Mouse (Mus musculus) liver, embryonic 15.5 days (tissue): Measurements from ENCODE around the gene Camk2g. TPM values are rescaled to one million over a fixed set of nuclear protein-coding genes. Genes with fewer than 3 reads are reported as not detected.

Experiments used
- ATAC-seq: fragments of 200-750 bp; cut with Nextera tagmentation; 2 replicates; pipeline ENCODE4 v1.8.0; 2017; ENCODE audit warnings: moderate number of reproducible peaks, mild to moderate bottlenecking, moderate library complexity; ENCODE audit not compliant: insufficient read depth
- H3K27ac ChIP-seq: fragments of 300-500 bp; sonication (generic); replicated peaks from 2 replicates; pipeline ENCODE4 v1.5.1; 2015; ENCODE audit warnings: mild to moderate bottlenecking, inconsistent platforms
- H3K27me3 ChIP-seq: fragments of 300-500 bp; sonication (generic); 2 replicates; pipeline ENCODE4 v1.6.1; 2015; ENCODE audit warnings: mild to moderate bottlenecking, inconsistent platforms
- H3K36me3 ChIP-seq: fragments of 300-500 bp; sonication (generic); replicated peaks from 2 replicates; pipeline ENCODE4 v1.6.1; 2015; ENCODE audit warnings: moderate library complexity, mild to moderate bottlenecking, inconsistent platforms
- H3K4me1 ChIP-seq: fragments of 300-500 bp; sonication (generic); replicated peaks from 2 replicates; pipeline ENCODE4 v1.6.1; 2015; ENCODE audit warnings: inconsistent platforms
- H3K4me2 ChIP-seq: fragments of 300-500 bp; sonication (generic); 2 replicates; pipeline ENCODE4 v1.6.1; 2015; ENCODE audit warnings: moderate library complexity, mild to moderate bottlenecking, inconsistent platforms
- H3K4me3 ChIP-seq: fragments of 300-500 bp; sonication (generic); replicated peaks from 2 replicates; pipeline ENCODE4 v1.5.1; 2015; ENCODE audit warnings: mild to moderate bottlenecking, inconsistent platforms
- H3K9ac ChIP-seq: fragments of 300-500 bp; sonication (generic); 2 replicates; pipeline ENCODE4 v1.6.1; 2015; ENCODE audit warnings: moderate library complexity, mild to moderate bottlenecking, inconsistent platforms
- H3K9me3 ChIP-seq: fragments of 300-500 bp; sonication (generic); replicated peaks from 2 replicates; pipeline ENCODE4 v1.6.1; 2016; ENCODE audit warnings: inconsistent platforms
- WGBS: fragments of 180-500 bp; shearing (Covaris S2); methylation state at CpG from one replicate; pipeline ENCODE4 v1.1.7; 2015; ENCODE audit warnings: mixed read lengths; ENCODE audit not compliant: insufficient replicate concordance; 5-methylcytosine and 5-hydroxymethylcytosine counted together
- polyA plus RNA-seq: library from polyadenylated mRNA; unstranded; fragments of >200 nt; fragmentation: Nextera tagmentation; extraction: Ambion mirVana; gene quantifications from 2 replicates; pipeline ENCODE4 v1.2.1, GENCODE M21; 2015

Camk2g gene
- polyA plus RNA-seq, 1 experiment from 2014 or later, result 5.7 TPM

- H3K27ac ChIP-seq, result peak overlapping the region; percentile 57
- H3K9ac ChIP-seq, result no peak overlapping the region
- no peaks in the 10 kb centered on the region for H3K27me3 ChIP-seq
- WGBS, result 49% methylated on average over 7 of the region's 7 CpGs
- ATAC-seq, result no peak
- peaks cover 10% of the 10 kb centered on the region; the same call in 1 of the 2 replicates for H3K36me3 ChIP-seq
- H3K4me2 ChIP-seq, result no peak overlapping the region
- H3K4me1 ChIP-seq, result peaks cover 28% of the 10 kb centered on the region
- no peak overlapping the region for H3K4me3 ChIP-seq
- no peaks in the 10 kb centered on the region for H3K9me3 ChIP-seq
These were observed 9.2 kb downstream of the Camk2g start for GRCm38 (mm10) chr14:20784708-20785107.

DNA sequence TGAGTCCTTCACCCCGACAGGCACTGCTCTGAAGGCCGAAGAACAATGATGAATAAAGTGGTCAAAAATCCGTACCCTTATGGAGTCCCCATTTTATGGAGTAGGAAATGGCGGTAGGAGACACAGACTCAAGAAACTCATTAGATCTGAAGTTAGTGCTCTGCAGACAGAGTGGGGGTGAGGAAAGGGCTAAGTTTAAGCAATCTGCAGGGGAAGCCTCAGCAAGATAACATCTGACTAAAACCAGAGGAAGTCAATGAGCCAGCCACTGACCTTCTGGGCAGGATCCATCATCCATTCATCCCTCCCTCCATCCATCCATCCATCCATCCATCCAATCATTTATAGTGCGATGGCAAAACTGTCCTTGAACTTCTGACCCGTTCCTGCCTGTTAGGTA is 10.4 kb downstream of the Camk2g start:
- Histone ChIP-seq H3K9me3 (no peaks in the 10 kb centered on the region), H3K4me3 (no peak overlapping the region), H3K9ac (no peak overlapping the region), H3K27me3 (no peaks in the 10 kb centered on the region), H3K4me2 (no peak overlapping the region), H3K4me1 (peaks cover 28% of the 10 kb centered on the region), H3K27ac (no peak overlapping the region), H3K36me3 (peaks cover 14% of the 10 kb centered on the region)
- no peak for ATAC-seq
- 65% methylated on average over 6 of the region's 6 CpGs for WGBS

GRCm38 (mm10) chr14:20782860-20783259 is 11.0 kb downstream of the Camk2g start:
- H3K36me3 ChIP-seq, result peaks cover 20% of the 10 kb centered on the region
- no peak overlapping the region for H3K4me2 ChIP-seq
- peaks cover 28% of the 10 kb centered on the region for H3K4me1 ChIP-seq
- ATAC-seq, result no peak
- no peak overlapping the region for H3K4me3 ChIP-seq
- no peaks in the 10 kb centered on the region for H3K27me3 ChIP-seq
- no peak overlapping the region for H3K9ac ChIP-seq
- H3K27ac ChIP-seq, result no peak overlapping the region
- WGBS, result 62% methylated on average over 7 of the region's 7 CpGs
- no peaks in the 10 kb centered on the region for H3K9me3 ChIP-seq

- H3K9me3 ChIP-seq, result no peaks in the 10 kb centered on the region
- no peak overlapping the region for H3K27ac ChIP-seq
- H3K4me1 ChIP-seq, result peaks cover 17% of the 10 kb centered on the region
- peaks cover 23% of the 10 kb centered on the region for H3K36me3 ChIP-seq
- 72% methylated on average over 8 of the region's 8 CpGs for WGBS
- H3K4me3 ChIP-seq, result no peak overlapping the region
- ATAC-seq, result no peak
- H3K4me2 ChIP-seq, result no peak overlapping the region
- H3K9ac ChIP-seq, result no peak overlapping the region
- H3K27me3 ChIP-seq, result no peaks in the 10 kb centered on the region
These were observed 13.7 kb downstream of the Camk2g start for GRCm38 (mm10) chr14:20780217-20780616.

- Histone ChIP-seq H3K9ac (no peak overlapping the region), H3K4me2 (no peak overlapping the region), H3K9me3 (no peaks in the 10 kb centered on the region), H3K27me3 (no peaks in the 10 kb centered on the region), H3K36me3 (peaks cover 21% of the 10 kb centered on the region), H3K27ac (no peak overlapping the region), H3K4me3 (no peak overlapping the region), H3K4me1 (peaks cover 13% of the 10 kb centered on the region; the same call in 1 of the 2 replicates)
- ATAC-seq, result no peak
- WGBS, result 78% methylated on average over 8 of the region's 8 CpGs
These were observed 15.4 kb downstream of the Camk2g start for GRCm38 (mm10) chr14:20778496-20778895.

DNA sequence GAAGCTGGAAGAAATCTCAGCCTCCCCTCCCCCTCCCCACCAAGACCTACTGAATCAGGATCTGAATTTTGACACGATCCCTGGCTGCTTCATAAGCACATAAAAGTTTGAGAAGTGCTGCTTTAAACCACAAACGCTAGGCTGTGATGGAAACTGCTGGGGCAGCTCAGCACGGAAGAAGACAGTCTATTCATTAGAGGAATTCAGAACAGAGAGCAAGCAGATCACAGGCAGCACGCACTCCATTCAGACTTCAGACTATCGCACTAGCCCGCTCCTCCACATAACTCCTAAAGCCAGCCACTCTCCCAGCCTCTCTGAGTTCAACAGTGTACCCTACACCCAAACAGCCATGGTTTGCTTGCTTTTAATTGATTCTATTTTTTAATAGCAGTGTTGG is 18.2 kb downstream of the Camk2g start:
- H3K4me2 ChIP-seq, result no peak overlapping the region
- WGBS, result 48% methylated on average over 6 of the region's 6 CpGs
- no peak overlapping the region for H3K9ac ChIP-seq
- no peaks in the 10 kb centered on the region for H3K27me3 ChIP-seq
- peaks cover 19% of the 10 kb centered on the region for H3K4me1 ChIP-seq
- no peak overlapping the region for H3K27ac ChIP-seq
- H3K9me3 ChIP-seq, result no peaks in the 10 kb centered on the region
- ATAC-seq, result no peak
- H3K4me3 ChIP-seq, result no peak overlapping the region
- H3K36me3 ChIP-seq, result peaks cover 19% of the 10 kb centered on the region

DNA sequence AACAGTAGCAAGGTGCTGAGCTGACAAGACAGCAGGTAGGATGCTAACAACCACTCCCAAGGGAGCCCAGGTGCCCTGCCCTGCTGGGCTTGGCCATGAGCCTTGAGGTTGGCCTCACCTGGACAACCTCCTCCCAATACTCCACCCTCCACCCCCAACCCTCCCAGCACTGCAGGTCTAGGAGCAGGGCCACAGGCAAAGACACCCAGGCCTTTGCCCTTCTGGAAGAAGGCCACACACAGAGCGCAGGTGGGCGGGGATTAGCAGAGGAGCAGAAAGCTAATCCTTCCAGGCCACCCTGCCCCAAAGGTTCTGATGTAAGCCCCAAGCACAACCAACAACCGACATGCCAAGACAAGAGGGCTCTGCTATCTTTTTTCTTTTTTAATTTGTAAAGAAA is 20.5 kb downstream of the Camk2g start:
- 56% methylated on average over 3 of the region's 3 CpGs for WGBS
- Histone ChIP-seq H3K27ac (no peak overlapping the region), H3K27me3 (no peaks in the 10 kb centered on the region), H3K9ac (no peak overlapping the region), H3K4me1 (peaks cover 19% of the 10 kb centered on the region), H3K4me2 (no peak overlapping the region), H3K4me3 (no peak overlapping the region), H3K36me3 (peaks cover 22% of the 10 kb centered on the region), H3K9me3 (no peaks in the 10 kb centered on the region)
- no peak for ATAC-seq

DNA sequence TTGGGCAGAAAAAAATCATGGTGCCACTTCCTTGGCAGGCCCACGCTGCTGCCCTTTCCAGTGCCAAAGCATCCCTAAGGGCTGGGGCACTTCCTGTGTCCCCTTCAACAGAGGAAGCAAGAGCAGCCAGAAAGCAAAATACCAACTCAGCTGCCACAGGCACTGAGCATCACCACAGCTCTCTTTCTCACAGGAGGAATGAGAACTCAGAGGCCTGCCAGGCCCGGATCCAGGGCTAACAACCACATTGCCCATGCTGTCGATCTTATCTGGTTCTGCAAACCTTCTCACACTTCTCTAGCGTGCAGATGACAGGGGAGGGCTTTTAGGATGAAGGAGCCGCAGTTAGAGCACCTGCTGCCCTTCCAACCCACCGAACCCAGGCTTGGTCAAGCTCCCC is 21.1 kb downstream of the Camk2g start:
- Histone ChIP-seq H3K36me3 (peaks cover 16% of the 10 kb centered on the region), H3K4me1 (peaks cover 19% of the 10 kb centered on the region), H3K9ac (no peak overlapping the region), H3K9me3 (no peaks in the 10 kb centered on the region), H3K27ac (no peak overlapping the region), H3K4me3 (no peak overlapping the region), H3K27me3 (no peaks in the 10 kb centered on the region), H3K4me2 (no peak overlapping the region)
- no peak for ATAC-seq
- 35% methylated on average over 6 of the region's 6 CpGs for WGBS

DNA sequence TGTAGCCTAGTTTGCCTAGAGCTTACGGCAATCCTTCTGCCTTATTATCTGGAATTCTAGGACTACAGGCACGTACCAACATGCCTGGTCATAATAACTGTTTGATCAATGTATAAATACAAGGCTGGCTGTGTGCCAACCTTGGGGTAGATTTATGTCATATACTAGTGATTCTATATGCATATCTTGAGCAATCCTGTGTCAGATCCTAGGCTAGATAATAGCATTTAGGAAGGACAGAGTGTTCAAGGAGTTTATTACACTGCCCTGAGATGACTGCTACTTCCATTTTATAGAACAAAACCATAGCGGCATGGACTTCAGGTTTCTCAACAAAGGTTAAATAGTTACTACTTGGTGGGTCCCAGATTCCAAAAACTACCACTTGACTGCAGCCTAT is 21.9 kb downstream of the Camk2g start:
- H3K9ac ChIP-seq, result no peak overlapping the region
- WGBS, result 78% methylated on average over 3 of the region's 3 CpGs
- no peak for ATAC-seq

GRCm38 (mm10) chr14:20768581-20768980 is 25.3 kb downstream of the Camk2g start:
- no peaks in the 10 kb centered on the region for H3K27me3 ChIP-seq
- no peak overlapping the region for H3K4me3 ChIP-seq
- WGBS, result 71% methylated on average over 5 of the region's 5 CpGs
- peaks cover 9% of the 10 kb centered on the region for H3K4me1 ChIP-seq
- peaks cover 29% of the 10 kb centered on the region for H3K36me3 ChIP-seq
- H3K27ac ChIP-seq, result no peak overlapping the region
- H3K9ac ChIP-seq, result no peak overlapping the region
- no peaks in the 10 kb centered on the region for H3K9me3 ChIP-seq
- ATAC-seq, result no peak
- no peak overlapping the region for H3K4me2 ChIP-seq

More for the DNA sequence above, 21.9 kb downstream of the Camk2g start:
- peaks cover 10% of the 10 kb centered on the region for H3K36me3 ChIP-seq
- H3K4me2 ChIP-seq, result no peak overlapping the region
- no peak overlapping the region for H3K4me3 ChIP-seq
- no peaks in the 10 kb centered on the region for H3K27me3 ChIP-seq
- no peaks in the 10 kb centered on the region for H3K9me3 ChIP-seq
- H3K27ac ChIP-seq, result no peak overlapping the region
- H3K4me1 ChIP-seq, result peaks cover 19% of the 10 kb centered on the region

DNA sequence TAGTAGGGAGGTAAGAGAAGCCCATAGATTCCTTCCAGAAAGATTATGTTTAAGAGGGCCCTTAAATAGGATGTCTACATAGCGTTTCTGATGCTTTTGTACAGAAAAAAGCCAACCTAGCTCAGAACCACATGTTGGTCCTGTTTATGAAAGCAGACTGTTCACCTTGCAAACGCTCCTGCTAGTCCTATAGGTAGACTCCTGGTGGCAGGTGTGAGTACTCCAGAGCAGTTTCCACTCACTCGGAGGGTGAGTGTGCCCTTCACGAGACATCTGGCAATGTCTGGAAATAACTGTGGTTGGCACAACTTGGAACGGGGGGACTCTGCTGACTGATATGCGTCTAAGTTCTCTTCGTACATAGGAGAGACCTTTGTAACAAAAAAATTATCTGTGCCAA is 26.0 kb downstream of the Camk2g start:
- Histone ChIP-seq H3K27me3 (no peaks in the 10 kb centered on the region), H3K4me1 (0 out of 2 replicates have a peak, but pooled peaks cover 3% of the 10 kb centered on the region), H3K4me3 (no peak overlapping the region), H3K27ac (no peak overlapping the region), H3K36me3 (peaks cover 33% of the 10 kb centered on the region), H3K4me2 (no peak overlapping the region), H3K9me3 (no peaks in the 10 kb centered on the region), H3K9ac (no peak overlapping the region)
- WGBS, result 78% methylated on average over 7 of the region's 7 CpGs
- no peak for ATAC-seq

GRCm38 (mm10) chr14:20765642-20766258 is 28.1 kb downstream of the Camk2g start:
- Histone ChIP-seq H3K4me3 (no peak overlapping the region), H3K4me2 (no peak overlapping the region), H3K9ac (no peak overlapping the region), H3K4me1 (no peaks in the 10 kb centered on the region), H3K9me3 (no peaks in the 10 kb centered on the region), H3K36me3 (peaks cover 41% of the 10 kb centered on the region), H3K27ac (no peak overlapping the region), H3K27me3 (no peaks in the 10 kb centered on the region)
- peak; percentile 34; the same call in 1 of the 2 replicates for ATAC-seq
- WGBS, result 22% methylated on average over 12 of the region's 12 CpGs
